Mouse (Mus musculus): Measurements from ENCODE around the gene Tbc1d8. TPM values are rescaled to one million over a fixed set of nuclear protein-coding genes. Genes with fewer than 3 reads are reported as not detected.
A peak's percentile ranks its signal among the peaks of the same experiment; 100 is the strongest.

Tbc1d8 gene
- total and polyA plus RNA-seq, 2 experiments, result 7.0 to 13.9 TPM

- Histone ChIP-seq H3K36me3 (ENCODE audit: control insufficient read depth, insufficient read depth, low read length) (peaks cover 77% of the 10 kb centered on the region), H3K27me3 (ENCODE audit: control insufficient read depth, insufficient read depth, low read length) (no peaks in the 10 kb centered on the region), H3K27ac (replicated peaks; ENCODE audit: insufficient read depth, low read depth, low read length) (no peak overlapping the region), H3K4me3 (ENCODE audit: insufficient read depth, low read depth, low read length) (no peak overlapping the region), H3K4me1 (ENCODE audit: control insufficient read depth, insufficient read depth, low read length) (peaks cover 7% of the 10 kb centered on the region), H3K9ac (ENCODE audit: low read depth, low read length) (no peak overlapping the region), H3K79me2 (ENCODE audit: control insufficient read depth, insufficient read depth, low read length) (peaks cover 15% of the 10 kb centered on the region; the same call in 1 of the 2 replicates)
- WGBS, result 67% methylated on average over 8 of the region's 8 CpGs
- no peak for TF ChIP-seq POLR2A (IDR thresholded peaks at IDR 0.05; ENCODE audit: extremely low read depth, insufficient read depth, low read length)
- no peak for TF ChIP-seq CTCF (IDR thresholded peaks at IDR 0.05; ENCODE audit: low read depth, low read length)
- DNase-seq (ENCODE audit: extremely low read depth, low read depth, low spot score), result peak; percentile 28
These were observed 106.2 kb downstream of the Tbc1d8 start for GRCm38 (mm10) chr1:39372220-39372843.

GRCm38 (mm10) chr1:39370431-39370830 lies 108.1 kb downstream of the Tbc1d8 start:
- Histone ChIP-seq H3K27me3 (ENCODE audit: control insufficient read depth, insufficient read depth, low read length) (no peaks in the 10 kb centered on the region), H3K79me2 (ENCODE audit: control insufficient read depth, insufficient read depth, low read length) (peaks cover 15% of the 10 kb centered on the region; the same call in 1 of the 2 replicates), H3K4me3 (ENCODE audit: insufficient read depth, low read depth, low read length) (no peak overlapping the region), H3K4me1 (ENCODE audit: control insufficient read depth, insufficient read depth, low read length) (peaks cover 7% of the 10 kb centered on the region), H3K36me3 (ENCODE audit: control insufficient read depth, insufficient read depth, low read length) (peaks cover 63% of the 10 kb centered on the region), H3K9ac (ENCODE audit: low read depth, low read length) (no peak overlapping the region), H3K27ac (replicated peaks; ENCODE audit: insufficient read depth, low read depth, low read length) (no peak overlapping the region)
- TF ChIP-seq POLR2A (IDR thresholded peaks at IDR 0.05; ENCODE audit: extremely low read depth, insufficient read depth, low read length) (no peak), CTCF (IDR thresholded peaks at IDR 0.05; ENCODE audit: low read depth, low read length) (no peak)
- no peak for DNase-seq (ENCODE audit: extremely low read depth, low read depth, low spot score)
- WGBS, result 84% methylated on average over 6 of the region's 6 CpGs

GRCm38 (mm10) chr1:39368267-39368841 lies 110.2 kb downstream of the Tbc1d8 start:
- peak overlapping the region; percentile 85 for H3K9ac ChIP-seq (ENCODE audit: low read depth, low read length)
- H3K4me3 ChIP-seq (ENCODE audit: insufficient read depth, low read depth, low read length), result peak overlapping the region; percentile 83
- peaks cover 15% of the 10 kb centered on the region; the same call in 1 of the 2 replicates for H3K79me2 ChIP-seq (ENCODE audit: control insufficient read depth, insufficient read depth, low read length)
- H3K27ac ChIP-seq (replicated peaks; ENCODE audit: insufficient read depth, low read depth, low read length), result peak overlapping the region; percentile 63
- TF ChIP-seq POLR2A (IDR thresholded peaks at IDR 0.05; ENCODE audit: extremely low read depth, insufficient read depth, low read length) (no peak), CTCF (IDR thresholded peaks at IDR 0.05; ENCODE audit: low read depth, low read length) (no peak)
- WGBS, result under 1% methylated on average over 34 of the region's 34 CpGs
- H3K4me1 ChIP-seq (ENCODE audit: control insufficient read depth, insufficient read depth, low read length), result peaks cover 7% of the 10 kb centered on the region
- H3K36me3 ChIP-seq (ENCODE audit: control insufficient read depth, insufficient read depth, low read length), result peaks cover 42% of the 10 kb centered on the region
- DNase-seq (ENCODE audit: extremely low read depth, low read depth, low spot score), result peak; percentile 26
- H3K27me3 ChIP-seq (ENCODE audit: control insufficient read depth, insufficient read depth, low read length), result no peaks in the 10 kb centered on the region

GRCm38 (mm10) chr1:39367601-39368266 lies 110.8 kb downstream of the Tbc1d8 start, which contains the start of gene Rpl31:
Gene Rpl31, plus strand, starts transcription at chr1:39367842.
- H3K36me3 ChIP-seq (ENCODE audit: control insufficient read depth, insufficient read depth, low read length), result peaks cover 36% of the 10 kb centered on the region
- DNase-seq (ENCODE audit: extremely low read depth, low read depth, low spot score), result peak; percentile 88
- peaks cover 7% of the 10 kb centered on the region for H3K4me1 ChIP-seq (ENCODE audit: control insufficient read depth, insufficient read depth, low read length)
- H3K79me2 ChIP-seq (ENCODE audit: control insufficient read depth, insufficient read depth, low read length), result peaks cover 15% of the 10 kb centered on the region; the same call in 1 of the 2 replicates
- H3K9ac ChIP-seq (ENCODE audit: low read depth, low read length), result peak within 1 kb of the TSS; percentile 85
- peak within 1 kb of the TSS; percentile 83 for H3K4me3 ChIP-seq (ENCODE audit: insufficient read depth, low read depth, low read length)
- TF ChIP-seq POLR2A (IDR thresholded peaks at IDR 0.05; ENCODE audit: extremely low read depth, insufficient read depth, low read length), result peak; percentile 65; the same call in 1 of the 2 replicates
- TF ChIP-seq CTCF (IDR thresholded peaks at IDR 0.05; ENCODE audit: low read depth, low read length), result no peak
- H3K27me3 ChIP-seq (ENCODE audit: control insufficient read depth, insufficient read depth, low read length), result no peaks in the 10 kb centered on the region
- WGBS, result under 1% methylated on average over 62 of the region's 62 CpGs
- peak within 1 kb of the TSS; percentile 63 for H3K27ac ChIP-seq (replicated peaks; ENCODE audit: insufficient read depth, low read depth, low read length)

- Histone ChIP-seq H3K27me3 (ENCODE audit: control insufficient read depth, insufficient read depth, low read length) (no peaks in the 10 kb centered on the region), H3K36me3 (ENCODE audit: control insufficient read depth, insufficient read depth, low read length) (peaks cover 31% of the 10 kb centered on the region), H3K27ac (replicated peaks; ENCODE audit: insufficient read depth, low read depth, low read length) (no peak overlapping the region; the same call in 1 of the 2 replicates), H3K9ac (ENCODE audit: low read depth, low read length) (peak overlapping the region; percentile 47), H3K79me2 (ENCODE audit: control insufficient read depth, insufficient read depth, low read length) (peaks cover 15% of the 10 kb centered on the region; the same call in 1 of the 2 replicates), H3K4me1 (ENCODE audit: control insufficient read depth, insufficient read depth, low read length) (peaks cover 7% of the 10 kb centered on the region), H3K4me3 (ENCODE audit: insufficient read depth, low read depth, low read length) (peak overlapping the region; percentile 31)
- DNase-seq (ENCODE audit: extremely low read depth, low read depth, low spot score), result no peak
- WGBS, result 33% methylated on average over 6 of the region's 6 CpGs
- TF ChIP-seq POLR2A (IDR thresholded peaks at IDR 0.05; ENCODE audit: extremely low read depth, insufficient read depth, low read length) (no peak), CTCF (IDR thresholded peaks at IDR 0.05; ENCODE audit: low read depth, low read length) (no peak)
These were observed 111.5 kb downstream of the Tbc1d8 start for GRCm38 (mm10) chr1:39367045-39367444.

All from liver, adult 2 months (tissue).